Mouse (Mus musculus): ENCODE data around the gene Iqsec1. TPM values are rescaled to one million over a fixed set of nuclear protein-coding genes. Genes with fewer than 3 reads are reported as not detected.

Iqsec1 gene
- polyA plus RNA-seq, 1 experiment from 2014 or later: 2.6 TPM

- H3K4me1 ChIP-seq (replicated peaks): no peaks in the 10 kb centered on the region
- H3K9ac ChIP-seq: no peak overlapping the region
- H3K36me3 ChIP-seq: no peaks in the 10 kb centered on the region
- ATAC-seq (ENCODE audit: low read depth) (no peak), DNase-seq (no peak)
- 41% methylated on average over 4 of the region's 4 CpGs for WGBS (ENCODE audit: insufficient replicate concordance)
- H3K27me3 ChIP-seq: no peaks in the 10 kb centered on the region
- no peak overlapping the region for H3K4me2 ChIP-seq
- no peak overlapping the region for H3K27ac ChIP-seq
- H3K9me3 ChIP-seq (replicated peaks): no peaks in the 10 kb centered on the region
- H3K4me3 ChIP-seq (replicated peaks): no peak overlapping the region
Measured at GRCm38 (mm10) chr6:90919636-90920420, 68.7 kb downstream of the Iqsec1 start.

GRCm38 (mm10) chr6:90915585-90915984 is 72.9 kb downstream of the Iqsec1 start:
- 43% methylated on average over 2 of the region's 2 CpGs for WGBS (ENCODE audit: insufficient replicate concordance)
- Histone ChIP-seq H3K27ac (no peak overlapping the region), H3K36me3 (no peaks in the 10 kb centered on the region), H3K9me3 (replicated peaks) (no peaks in the 10 kb centered on the region), H3K4me3 (replicated peaks) (no peak overlapping the region), H3K4me2 (no peak overlapping the region), H3K4me1 (replicated peaks) (no peaks in the 10 kb centered on the region), H3K9ac (no peak overlapping the region), H3K27me3 (no peaks in the 10 kb centered on the region)
- ATAC-seq (ENCODE audit: low read depth) (no peak), DNase-seq (no peak)

- no peaks in the 10 kb centered on the region for H3K4me1 ChIP-seq (replicated peaks)
- H3K4me3 ChIP-seq (replicated peaks): no peak overlapping the region
- WGBS (ENCODE audit: insufficient replicate concordance): 65% methylated on average over 5 of the region's 5 CpGs
- no peak overlapping the region for H3K27ac ChIP-seq
- DNase-seq (no peak), ATAC-seq (ENCODE audit: low read depth) (no peak)
- H3K27me3 ChIP-seq: no peaks in the 10 kb centered on the region; the same call in 1 of the 2 replicates
- no peaks in the 10 kb centered on the region for H3K36me3 ChIP-seq
- H3K9me3 ChIP-seq (replicated peaks): no peaks in the 10 kb centered on the region
- H3K9ac ChIP-seq: no peak overlapping the region
- H3K4me2 ChIP-seq: no peak overlapping the region
Measured at GRCm38 (mm10) chr6:90913771-90914170, 74.7 kb downstream of the Iqsec1 start.

GRCm38 (mm10) chr6:90912768-90913167 is 75.7 kb downstream of the Iqsec1 start:
- Histone ChIP-seq H3K9ac (no peak overlapping the region), H3K4me1 (replicated peaks) (no peaks in the 10 kb centered on the region), H3K4me2 (no peak overlapping the region), H3K27ac (no peak overlapping the region), H3K36me3 (no peaks in the 10 kb centered on the region), H3K9me3 (replicated peaks) (no peaks in the 10 kb centered on the region), H3K27me3 (peaks cover 6% of the 10 kb centered on the region), H3K4me3 (replicated peaks) (no peak overlapping the region)
- WGBS (ENCODE audit: insufficient replicate concordance): 56% methylated on average over 6 of the region's 6 CpGs
- DNase-seq (no peak), ATAC-seq (ENCODE audit: low read depth) (no peak)

- H3K36me3 ChIP-seq: no peaks in the 10 kb centered on the region
- H3K4me2 ChIP-seq: no peak overlapping the region
- peaks cover 34% of the 10 kb centered on the region for H3K27me3 ChIP-seq
- no peaks in the 10 kb centered on the region for H3K4me1 ChIP-seq (replicated peaks)
- H3K9me3 ChIP-seq (replicated peaks): no peaks in the 10 kb centered on the region
- no peak overlapping the region for H3K4me3 ChIP-seq (replicated peaks)
- 92% methylated on average over 2 of the region's 2 CpGs for WGBS (ENCODE audit: insufficient replicate concordance)
- ATAC-seq (ENCODE audit: low read depth) (no peak), DNase-seq (no peak)
- H3K27ac ChIP-seq: no peak overlapping the region
- no peak overlapping the region for H3K9ac ChIP-seq
Measured at GRCm38 (mm10) chr6:90904143-90904542, 84.3 kb downstream of the Iqsec1 start.

GRCm38 (mm10) chr6:90900302-90900701 is 88.2 kb downstream of the Iqsec1 start:
- WGBS (ENCODE audit: insufficient replicate concordance): 57% methylated on average over 6 of the region's 6 CpGs
- Histone ChIP-seq H3K27me3 (peaks cover 18% of the 10 kb centered on the region), H3K27ac (no peak overlapping the region), H3K4me2 (no peak overlapping the region), H3K36me3 (no peaks in the 10 kb centered on the region), H3K4me1 (replicated peaks) (0 out of 2 replicates have a peak, but pooled peaks cover 7% of the 10 kb centered on the region), H3K9ac (no peak overlapping the region), H3K4me3 (replicated peaks) (no peak overlapping the region), H3K9me3 (replicated peaks) (no peaks in the 10 kb centered on the region)
- ATAC-seq (ENCODE audit: low read depth) (no peak), DNase-seq (no peak)

- Histone ChIP-seq H3K4me2 (no peak overlapping the region), H3K4me3 (replicated peaks) (no peak overlapping the region), H3K27ac (no peak overlapping the region), H3K27me3 (peaks cover 8% of the 10 kb centered on the region), H3K36me3 (no peaks in the 10 kb centered on the region), H3K9me3 (replicated peaks) (no peaks in the 10 kb centered on the region), H3K9ac (no peak overlapping the region), H3K4me1 (replicated peaks) (0 out of 2 replicates have a peak, but pooled peaks cover 7% of the 10 kb centered on the region)
- 89% methylated on average over 1 of the region's 1 CpGs for WGBS (ENCODE audit: insufficient replicate concordance)
- ATAC-seq (ENCODE audit: low read depth) (no peak), DNase-seq (no peak)
Measured at GRCm38 (mm10) chr6:90899266-90899665, 89.2 kb downstream of the Iqsec1 start.

- Histone ChIP-seq H3K27ac (no peak overlapping the region), H3K4me3 (replicated peaks) (no peak overlapping the region), H3K4me2 (no peak overlapping the region), H3K9me3 (replicated peaks) (no peaks in the 10 kb centered on the region), H3K36me3 (no peaks in the 10 kb centered on the region), H3K27me3 (no peaks in the 10 kb centered on the region; the same call in 1 of the 2 replicates), H3K9ac (no peak overlapping the region), H3K4me1 (replicated peaks) (0 out of 2 replicates have a peak, but pooled peaks cover 7% of the 10 kb centered on the region)
- 9% methylated on average over 1 of the region's 1 CpGs for WGBS (ENCODE audit: insufficient replicate concordance)
- DNase-seq: no peak
- ATAC-seq (ENCODE audit: low read depth): no peak
Measured at GRCm38 (mm10) chr6:90898107-90898506, 90.4 kb downstream of the Iqsec1 start.

- Histone ChIP-seq H3K9me3 (replicated peaks) (no peaks in the 10 kb centered on the region), H3K36me3 (no peaks in the 10 kb centered on the region), H3K27me3 (peaks cover 2% of the 10 kb centered on the region; the same call in 1 of the 2 replicates), H3K9ac (no peak overlapping the region), H3K4me1 (replicated peaks) (no peaks in the 10 kb centered on the region), H3K4me2 (no peak overlapping the region), H3K4me3 (replicated peaks) (no peak overlapping the region), H3K27ac (no peak overlapping the region)
- 74% methylated on average over 1 of the region's 1 CpGs for WGBS (ENCODE audit: insufficient replicate concordance)
- DNase-seq (no peak), ATAC-seq (ENCODE audit: low read depth) (no peak)
Measured at GRCm38 (mm10) chr6:90892401-90892800, 96.1 kb downstream of the Iqsec1 start.

- Histone ChIP-seq H3K36me3 (no peaks in the 10 kb centered on the region), H3K4me2 (no peak overlapping the region), H3K4me3 (replicated peaks) (no peak overlapping the region), H3K27ac (no peak overlapping the region), H3K27me3 (peaks cover 2% of the 10 kb centered on the region; the same call in 1 of the 2 replicates), H3K4me1 (replicated peaks) (no peaks in the 10 kb centered on the region), H3K9me3 (replicated peaks) (no peaks in the 10 kb centered on the region), H3K9ac (no peak overlapping the region)
- WGBS (ENCODE audit: insufficient replicate concordance): 61% methylated on average over 7 of the region's 7 CpGs
- ATAC-seq (ENCODE audit: low read depth) (no peak), DNase-seq (no peak)
Measured at GRCm38 (mm10) chr6:90889356-90890285, 98.9 kb downstream of the Iqsec1 start.

GRCm38 (mm10) chr6:90887024-90887775 is 101.3 kb downstream of the Iqsec1 start:
- Histone ChIP-seq H3K27me3 (peaks cover 2% of the 10 kb centered on the region; the same call in 1 of the 2 replicates), H3K9me3 (replicated peaks) (no peaks in the 10 kb centered on the region), H3K4me2 (no peak overlapping the region), H3K36me3 (no peaks in the 10 kb centered on the region), H3K4me1 (replicated peaks) (no peaks in the 10 kb centered on the region), H3K27ac (no peak overlapping the region), H3K4me3 (replicated peaks) (no peak overlapping the region), H3K9ac (no peak overlapping the region)
- DNase-seq: no peak
- no peak for ATAC-seq (ENCODE audit: low read depth)
- WGBS (ENCODE audit: insufficient replicate concordance): 55% methylated on average over 5 of the region's 5 CpGs

All from liver, embryonic 13.5 days (tissue).